Mouse (Mus musculus) left cerebral cortex, adult 8-10 months (tissue): ENCODE results near the gene Oprl1. TPM values are rescaled to one million over a fixed set of nuclear protein-coding genes. Genes with fewer than 3 reads are reported as not detected.

ENCODE experiments used
- DNase-seq, 2 experiments: peaks; one replicate each; pipeline ENCODE4 v3.0.0; 2022; ENCODE audit warnings: low spot score in 2 of 2
- total RNA-seq, 4 experiments: library from RNA; stranded (reverse); gene quantifications; 2 replicates each; pipeline ENCODE4 v1.2.4; 2022

The Oprl1 gene
- total RNA-seq, 4 experiments from 2014 or later: 47.1 to 59.7 (median 55.7) TPM

GRCm38 (mm10) chr2:181692304-181692703 lies 22.5 kb upstream of the Oprl1 start:
- no peak for DNase-seq

- DNase-seq: peak; percentile 59 to 75
These were observed 21.2 kb upstream of the Oprl1 start, which contains the start of gene Rgs19 for GRCm38 (mm10) chr2:181693339-181694280. TSS of gene Rgs19 (minus strand) at chr2:181693977.

- no peak for DNase-seq
These were observed 20.2 kb upstream of the Oprl1 start for GRCm38 (mm10) chr2:181694581-181694980.

GRCm38 (mm10) chr2:181695776-181696175 lies 19.0 kb upstream of the Oprl1 start:
- DNase-seq: no peak

- no peak for DNase-seq
These were observed 17.9 kb upstream of the Oprl1 start for GRCm38 (mm10) chr2:181696801-181697420.

GRCm38 (mm10) chr2:181698241-181698640 lies 16.6 kb upstream of the Oprl1 start, which contains the start of gene Lkaaear1:
TSS of gene Lkaaear1 (minus strand) at chr2:181698442.
- DNase-seq: no peak

- DNase-seq: no peak
These were observed 8.1 kb upstream of the Oprl1 start for GRCm38 (mm10) chr2:181706668-181707067.

- DNase-seq: peak in 1 of 2 experiments; percentile 83
These were observed 1.1 kb upstream of the Oprl1 start for GRCm38 (mm10) chr2:181713749-181714148.

- DNase-seq: peak in 1 of 2 experiments; percentile 26
These were observed 566 bp downstream of the Oprl1 start for GRCm38 (mm10) chr2:181715382-181715781.

GRCm38 (mm10) chr2:181716991-181717390 lies 2.2 kb downstream of the Oprl1 start:
- DNase-seq: no peak

- no peak for DNase-seq
These were observed 5.2 kb downstream of the Oprl1 start for GRCm38 (mm10) chr2:181720061-181720460.

GRCm38 (mm10) chr2:181721200-181721599 lies 6.4 kb downstream of the Oprl1 start:
- no peak for DNase-seq

- no peak for DNase-seq
These were observed 7.4 kb downstream of the Oprl1 start for GRCm38 (mm10) chr2:181722213-181722612.

- no peak for DNase-seq
These were observed 12.9 kb downstream of the Oprl1 start for GRCm38 (mm10) chr2:181727659-181728262.

GRCm38 (mm10) chr2:181730051-181730450 lies 15.2 kb downstream of the Oprl1 start:
- no peak for DNase-seq

GRCm38 (mm10) chr2:181752626-181753025 lies 37.8 kb downstream of the Oprl1 start:
- no peak for DNase-seq

- DNase-seq: no peak
These were observed 43.4 kb downstream of the Oprl1 start for GRCm38 (mm10) chr2:181758147-181758725.

- DNase-seq: peak in 1 of 2 experiments; percentile 73
These were observed 44.2 kb downstream of the Oprl1 start for GRCm38 (mm10) chr2:181759041-181759440.

GRCm38 (mm10) chr2:181763006-181763830 lies 48.4 kb downstream of the Oprl1 start, which contains the start of gene Myt1:
TSS of gene Myt1 (plus strand) at chr2:181763332.
- no peak for DNase-seq

- DNase-seq: no peak
These were observed 49.2 kb downstream of the Oprl1 start for GRCm38 (mm10) chr2:181763886-181764527.
